Mouse (Mus musculus) heart, postnatal 14 days (tissue): ENCODE results near the gene Gm10330. TPM values are rescaled to one million over a fixed set of nuclear protein-coding genes. Genes with fewer than 3 reads are reported as not detected.
"Not testable (repeated sequence)": the region's sequence is repeated elsewhere in the genome, so short reads cannot be mapped to it uniquely, and the experiment has no call there.

Experiments used
- DNase-seq, 2 experiments: peaks; one replicate each; pipeline ENCODE4 v3.0.0; 2021 to 2022
- intact Hi-C: fragments of 180-260 bp; cut with DNase I; formaldehyde crosslinking; loops from one replicate; pipeline ENCODE4 v1.15.1; 2025
- long read RNA-seq, 2 experiments: library from polyadenylated mRNA; stranded (forward); transcript quantifications; one replicate each; pipeline ENCODE4 v2.0.0; 2021
- total RNA-seq, 2 experiments: library from RNA; stranded (reverse); gene quantifications; 2 replicates each; pipeline ENCODE4 v1.2.3; 2021

The Gm10330 gene
- under 1 TPM in 1 of 2 experiments, not detected in 1; 0.22 TPM for total RNA-seq
- long read RNA-seq, experiment 1, result 0 reads
- long read RNA-seq, experiment 2, result 0 reads

DNA sequence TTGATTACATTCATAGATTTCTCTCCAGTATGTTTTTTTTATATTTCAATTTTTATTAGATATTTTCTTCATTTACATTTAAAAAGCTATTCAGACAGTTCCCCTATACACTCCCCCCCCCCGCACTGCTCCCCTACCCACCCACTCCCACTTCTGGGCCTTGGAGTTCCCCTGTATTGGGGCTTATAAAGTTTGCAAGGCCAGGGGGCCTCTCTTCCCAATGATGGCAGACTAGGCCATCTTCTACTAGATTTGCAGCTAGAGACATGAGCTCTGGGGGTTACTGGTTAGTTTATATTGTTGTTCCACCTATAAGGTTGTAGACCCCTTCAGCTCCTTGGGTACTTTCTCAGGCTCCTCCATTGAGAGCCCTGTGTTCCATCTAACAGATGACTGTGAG lies at the start of gene Gm10330:
Gene Gm10330 (minus strand): TSS at position 101 of the 400 bp plus-strand sequence.
- intact Hi-C loops, DNase-seq: not testable (repeated sequence)

- DNase-seq, intact Hi-C loops: not testable (repeated sequence)
Observed at GRCm38 (mm10) chr12:23800776-23801175, 20.7 kb upstream of the Gm10330 start.

DNA sequence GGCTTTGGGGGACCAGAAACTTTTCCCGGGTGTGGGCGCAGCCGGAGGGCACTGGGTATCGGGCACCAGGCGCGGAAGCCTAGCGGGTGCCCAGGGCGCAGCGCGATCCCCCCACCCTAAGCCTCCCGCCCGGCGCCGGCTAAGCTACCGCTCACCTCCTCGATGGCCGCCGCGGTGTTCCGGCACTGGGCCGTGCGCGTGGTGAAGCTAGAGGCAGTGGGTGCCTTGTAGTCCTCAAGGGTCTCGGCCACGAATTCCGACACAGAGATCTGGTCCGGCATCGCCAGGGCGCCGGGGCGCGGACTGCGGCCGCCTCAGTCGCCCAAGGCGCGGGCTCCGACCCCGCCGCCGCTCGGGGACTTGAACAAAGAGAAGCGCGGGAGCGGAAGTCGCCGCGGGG lies 20.3 kb upstream of the Gm10330 start:
- DNase-seq, result peak; percentile 4 to 9
- intact Hi-C loops, result not testable (repeated sequence)
